Mouse (Mus musculus) stomach, embryonic 16.5 days (tissue): ENCODE results near the gene Cdk4. TPM values are rescaled to one million over a fixed set of nuclear protein-coding genes. Genes with fewer than 3 reads are reported as not detected.
A peak's percentile ranks its signal among the peaks of the same experiment; 100 is the strongest.

ENCODE experiments used
- ATAC-seq: fragments of 200-750 bp; cut with Nextera tagmentation; 2 replicates; pipeline ENCODE4 v1.8.0; 2017; ENCODE audit warnings: moderate number of reproducible peaks, moderate TSS enrichment; ENCODE audit not compliant: insufficient read depth, low FRiP score
- H3K27ac ChIP-seq: fragments of 300-500 bp; sonication (generic); 2 replicates; pipeline ENCODE4 v1.5.1; 2014; ENCODE audit warnings: low read length
- H3K27me3 ChIP-seq: fragments of 300-500 bp; sonication (generic); 2 replicates; pipeline ENCODE4 v1.6.1; 2014; ENCODE audit warnings: low read length, control low read depth, mixed read lengths; ENCODE audit not compliant: control insufficient read depth, insufficient read depth
- H3K36me3 ChIP-seq: fragments of 300-500 bp; sonication (generic); 2 replicates; pipeline ENCODE4 v1.6.1; 2014; ENCODE audit warnings: low read length; ENCODE audit not compliant: control insufficient read depth, insufficient read depth
- H3K4me1 ChIP-seq: fragments of 300-500 bp; sonication (generic); 2 replicates; pipeline ENCODE4 v1.6.1; 2014; ENCODE audit warnings: low read length, control low read depth, mixed read lengths; ENCODE audit not compliant: control insufficient read depth, insufficient read depth
- H3K4me2 ChIP-seq: fragments of 300-500 bp; sonication (generic); 2 replicates; pipeline ENCODE4 v1.6.1; 2014; ENCODE audit warnings: low read depth, low read length, mixed read lengths
- H3K4me3 ChIP-seq: fragments of 300-500 bp; sonication (generic); replicated peaks from 2 replicates; pipeline ENCODE4 v1.5.1; 2014; ENCODE audit warnings: mild to moderate bottlenecking, low read length
- H3K9ac ChIP-seq: fragments of 300-500 bp; sonication (generic); 2 replicates; pipeline ENCODE4 v1.6.1; 2014; ENCODE audit warnings: low read length
- H3K9me3 ChIP-seq: fragments of 300-500 bp; sonication (generic); replicated peaks from 2 replicates; pipeline ENCODE4 v1.6.1; 2016; ENCODE audit warnings: low read length, control low read depth; ENCODE audit not compliant: control insufficient read depth
- WGBS: fragments of 180-500 bp; shearing (Covaris S2); extraction: QIAGEN DNeasy Blood & Tissue Kit; methylation state at CpG from one replicate; pipeline ENCODE4 v1.1.7; 2014; 5-methylcytosine and 5-hydroxymethylcytosine counted together
- polyA plus RNA-seq: library from polyadenylated mRNA; unstranded; fragments of >200 nt; fragmentation: Nextera tagmentation; extraction: Ambion mirVana; gene quantifications from 2 replicates; pipeline ENCODE4 v1.2.1, GENCODE M21; 2015

Cdk4 gene
- polyA plus RNA-seq = 1,208 and 1,239 TPM in 2 replicates

DNA sequence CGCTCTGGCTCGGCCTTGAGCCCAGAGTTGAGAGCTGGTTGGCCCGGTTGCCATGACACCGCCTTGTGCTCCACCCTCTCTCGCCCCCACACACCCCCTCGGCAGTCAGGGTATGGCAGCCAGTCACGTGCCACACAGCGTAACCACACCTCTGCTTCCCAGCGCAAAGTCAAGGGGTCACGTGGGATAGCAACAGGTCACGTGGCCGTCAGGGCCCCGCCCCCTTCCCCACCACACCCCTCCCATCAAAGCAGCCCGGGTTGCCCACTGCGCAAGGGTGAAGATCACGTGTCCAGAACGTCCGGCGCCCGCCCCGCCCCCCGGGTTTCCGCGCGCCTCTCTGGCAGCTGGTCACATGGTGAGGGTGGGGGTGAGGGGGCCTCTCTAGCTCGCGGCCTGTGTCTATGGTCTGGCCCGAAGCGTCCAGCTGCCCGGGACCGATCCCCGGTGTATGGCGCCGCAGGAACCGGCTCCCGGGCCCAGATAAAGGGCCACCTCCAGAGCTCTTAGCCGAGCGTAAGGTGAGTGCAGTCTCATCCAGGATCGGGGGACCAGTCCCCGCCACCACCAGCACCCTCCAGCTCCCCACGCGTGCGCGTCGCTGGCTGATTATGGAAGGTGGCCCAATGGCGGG, at the start of gene Cdk4:
TSS of gene Cdk4 (plus strand) at position 296 of the 634 bp plus-strand sequence.
- Histone ChIP-seq H3K4me1 (peaks cover 25% of the 10 kb centered on the region), H3K4me2 (peak within 1 kb of the TSS; percentile 93), H3K9me3 (no peaks in the 10 kb centered on the region), H3K36me3 (peaks cover 27% of the 10 kb centered on the region), H3K27ac (peak within 1 kb of the TSS; percentile 85), H3K4me3 (peak within 1 kb of the TSS; percentile 76), H3K9ac (peak within 1 kb of the TSS; percentile 95), H3K27me3 (no peaks in the 10 kb centered on the region)
- WGBS = under 1% methylated on average over 46 of the region's 46 CpGs
- peak; percentile 93 for ATAC-seq

- no peak overlapping the region for H3K9ac ChIP-seq
- H3K27ac ChIP-seq = no peak overlapping the region
- no peak overlapping the region for H3K4me3 ChIP-seq
- no peaks in the 10 kb centered on the region for H3K36me3 ChIP-seq
- ATAC-seq = no peak
- H3K27me3 ChIP-seq = no peaks in the 10 kb centered on the region
- no peaks in the 10 kb centered on the region for H3K4me1 ChIP-seq
- H3K9me3 ChIP-seq = no peaks in the 10 kb centered on the region
- WGBS = 51% methylated on average over 5 of the region's 5 CpGs
- H3K4me2 ChIP-seq = no peak overlapping the region
Measured at GRCm38 (mm10) chr10:127016488-127016887, 46.8 kb upstream of the Cdk4 start.

GRCm38 (mm10) chr10:127017071-127017470, 46.3 kb upstream of the Cdk4 start:
- H3K9ac ChIP-seq = no peak overlapping the region
- H3K36me3 ChIP-seq = no peaks in the 10 kb centered on the region
- no peaks in the 10 kb centered on the region for H3K27me3 ChIP-seq
- H3K9me3 ChIP-seq = no peaks in the 10 kb centered on the region
- WGBS = 12% methylated on average over 2 of the region's 2 CpGs
- no peak overlapping the region for H3K27ac ChIP-seq
- no peaks in the 10 kb centered on the region for H3K4me1 ChIP-seq
- no peak overlapping the region for H3K4me3 ChIP-seq
- no peak for ATAC-seq
- H3K4me2 ChIP-seq = no peak overlapping the region

GRCm38 (mm10) chr10:127018422-127018821, 44.9 kb upstream of the Cdk4 start:
- no peaks in the 10 kb centered on the region for H3K36me3 ChIP-seq
- ATAC-seq = no peak
- H3K4me3 ChIP-seq = no peak overlapping the region
- no peak overlapping the region for H3K27ac ChIP-seq
- 76% methylated on average over 16 of the region's 16 CpGs for WGBS
- H3K4me2 ChIP-seq = no peak overlapping the region
- H3K9me3 ChIP-seq = no peaks in the 10 kb centered on the region
- no peaks in the 10 kb centered on the region for H3K4me1 ChIP-seq
- H3K9ac ChIP-seq = no peak overlapping the region
- no peaks in the 10 kb centered on the region for H3K27me3 ChIP-seq

DNA sequence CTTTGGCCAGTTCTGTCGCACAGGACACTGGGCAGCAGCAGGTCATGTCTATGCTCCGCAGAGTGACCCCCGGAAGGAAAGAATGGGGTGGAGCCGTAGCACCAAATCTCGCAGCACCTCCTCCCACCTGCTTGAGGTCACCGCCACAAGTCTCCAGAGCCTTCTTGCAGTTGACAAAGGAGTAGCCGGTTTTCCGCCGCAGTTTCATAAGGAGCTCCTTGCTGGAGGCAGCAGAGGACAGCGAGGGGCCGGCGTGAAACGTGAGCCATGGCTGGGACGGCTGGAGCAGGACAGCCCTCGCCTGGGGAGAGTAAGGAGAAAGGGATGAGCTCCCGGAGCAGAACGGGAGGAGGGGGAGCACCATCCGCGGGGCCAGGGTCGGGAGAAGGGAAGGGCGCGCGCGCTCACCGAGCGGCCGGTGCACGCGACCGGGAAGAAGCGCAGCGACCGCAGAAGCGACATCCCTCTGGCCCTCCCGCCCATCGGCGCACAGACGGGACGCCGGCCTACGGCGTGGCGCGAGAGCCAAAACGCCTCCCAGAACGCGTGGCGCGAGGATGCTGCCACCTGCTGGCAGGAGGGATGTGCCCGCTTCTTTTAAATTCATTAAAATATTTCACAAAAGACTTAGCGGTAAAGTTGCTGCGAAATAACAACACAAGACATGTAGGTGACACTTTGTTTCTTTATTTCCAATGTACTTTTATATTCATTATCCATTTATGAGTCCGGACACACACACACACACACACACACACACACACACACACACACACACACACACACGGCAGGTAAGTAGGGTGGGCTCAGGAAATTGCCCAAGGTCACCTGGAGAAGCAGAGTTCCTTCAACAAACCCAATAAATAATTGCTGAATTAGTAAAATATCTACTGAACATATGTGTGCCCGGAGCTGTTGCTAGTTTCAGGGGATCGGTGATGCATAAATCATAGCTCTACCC, 32.7 kb upstream of the Cdk4 start, which contains the start of gene Tsfm:
TSS of gene Tsfm (minus strand) at position 505 of the 961 bp plus-strand sequence.
- Histone ChIP-seq H3K4me3 (peak within 1 kb of the TSS; percentile 87), H3K9ac (peak within 1 kb of the TSS; percentile 89), H3K4me2 (peak within 1 kb of the TSS; percentile 81), H3K36me3 (peaks cover 13% of the 10 kb centered on the region; the same call in 1 of the 2 replicates), H3K27me3 (no peaks in the 10 kb centered on the region), H3K4me1 (no peaks in the 10 kb centered on the region), H3K27ac (peak within 1 kb of the TSS; percentile 73), H3K9me3 (no peaks in the 10 kb centered on the region)
- peak; percentile 90 for ATAC-seq
- WGBS = 5% methylated on average over 56 of the region's 56 CpGs

DNA sequence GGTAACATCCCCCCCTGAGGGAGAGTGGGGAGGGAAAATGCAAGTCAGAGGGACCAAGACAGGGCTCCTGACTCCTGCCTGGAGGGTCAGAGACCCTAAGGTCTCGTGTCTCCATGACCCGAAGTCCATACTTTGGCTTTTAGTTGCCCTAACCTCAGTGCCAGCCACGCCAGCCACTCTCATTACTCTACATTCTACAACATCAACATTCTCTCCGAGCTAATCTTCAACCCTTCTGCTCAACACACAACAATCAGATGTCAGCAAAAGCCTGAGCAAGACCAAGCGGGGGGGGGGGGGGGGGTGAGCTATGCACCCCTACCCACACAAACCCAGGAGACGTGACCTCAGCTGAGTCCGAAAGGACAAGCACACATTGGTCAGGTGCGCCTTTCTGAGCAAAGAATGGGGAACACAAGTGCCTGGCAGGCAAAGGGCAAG, 30.0 kb upstream of the Cdk4 start:
- Histone ChIP-seq H3K4me1 (no peaks in the 10 kb centered on the region), H3K27ac (no peak overlapping the region), H3K36me3 (0 out of 2 replicates have a peak, but pooled peaks cover 2% of the 10 kb centered on the region), H3K9me3 (no peaks in the 10 kb centered on the region), H3K4me3 (no peak overlapping the region), H3K27me3 (no peaks in the 10 kb centered on the region), H3K9ac (no peak overlapping the region), H3K4me2 (no peak overlapping the region)
- no peak for ATAC-seq
- WGBS = 71% methylated on average over 8 of the region's 8 CpGs

DNA sequence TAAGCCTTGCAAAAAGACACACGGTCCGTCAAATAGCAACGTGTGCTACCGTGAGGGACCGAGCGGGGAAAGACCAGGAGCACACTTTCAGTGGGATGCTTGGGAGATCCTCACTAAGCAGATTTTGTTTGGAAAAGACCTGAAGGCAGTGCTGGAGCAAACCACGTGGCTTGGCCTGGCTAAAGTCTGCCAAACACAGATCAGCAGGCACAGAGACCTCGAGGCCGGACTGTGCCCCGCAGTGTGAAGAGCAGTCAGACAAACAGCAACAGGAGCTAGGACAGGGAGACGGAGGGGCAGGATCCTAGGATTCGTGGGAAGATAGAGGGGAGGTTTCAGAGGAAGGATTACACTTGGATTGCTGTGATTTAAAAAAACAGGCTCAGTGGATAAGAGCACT, 27.1 kb upstream of the Cdk4 start:
- no peaks in the 10 kb centered on the region for H3K9me3 ChIP-seq
- no peak overlapping the region for H3K4me3 ChIP-seq
- H3K27me3 ChIP-seq = no peaks in the 10 kb centered on the region
- no peaks in the 10 kb centered on the region for H3K4me1 ChIP-seq
- H3K36me3 ChIP-seq = no peaks in the 10 kb centered on the region
- no peak overlapping the region for H3K27ac ChIP-seq
- no peak for ATAC-seq
- H3K4me2 ChIP-seq = no peak overlapping the region
- 82% methylated on average over 12 of the region's 12 CpGs for WGBS
- H3K9ac ChIP-seq = no peak overlapping the region

- no peak overlapping the region for H3K27ac ChIP-seq
- no peaks in the 10 kb centered on the region for H3K36me3 ChIP-seq
- no peak for ATAC-seq
- no peaks in the 10 kb centered on the region for H3K27me3 ChIP-seq
- no peak overlapping the region for H3K4me3 ChIP-seq
- 75% methylated on average over 12 of the region's 12 CpGs for WGBS
- H3K9me3 ChIP-seq = no peaks in the 10 kb centered on the region
- H3K4me1 ChIP-seq = peaks cover 3% of the 10 kb centered on the region; the same call in 1 of the 2 replicates
- no peak overlapping the region for H3K9ac ChIP-seq
- H3K4me2 ChIP-seq = no peak overlapping the region
Measured at GRCm38 (mm10) chr10:127037641-127038040, 25.7 kb upstream of the Cdk4 start.
